In genomic region chr11:98582030-98582388, GRCm38 (mm10) we compare ENCODE assay signal across 19 mouse cellular contexts. TPM values are rescaled to one million over a fixed set of nuclear protein-coding genes. Genes with fewer than 3 reads are reported as not detected.
DNase-seq lines count a peak whose midpoint lies in the region; ATAC-seq and TF ChIP-seq lines count a peak whose summit lies in the region.
"Had no signal": no experiment of that assay in that cellular context is flagged by ENCODE, and none has a peak within 500 bp of the region (broad histone marks: within the 10 kb centered on the region; RNA-seq: fewer than 3 reads in every experiment).

No protein-coding gene starts in this region.

- no peak for TF ChIP-seq CTCF in intestine, postnatal 0 days (IDR thresholded peaks at IDR 0.05; ENCODE audit: low read depth)

- no peak for ATAC-seq in heart, embryonic 13.5 days (ENCODE audit: extremely low read depth, insufficient number of reproducible peaks, low FRiP score, low TSS enrichment)
- no peak for ATAC-seq in intestine, postnatal 0 days

- peak overlapping the region; percentile 94 for H3K4me2 ChIP-seq in heart, embryonic 13.5 days
- no peak overlapping the region for H3K4me2 ChIP-seq in intestine, postnatal 0 days (replicated peaks; ENCODE audit: low read depth)
- H3K4me2 ChIP-seq: embryonic facial prominence, embryonic 15.5 days; midbrain, embryonic 12.5 days had no signal

- H3K4me3 ChIP-seq in heart, embryonic 13.5 days, result peak overlapping the region; percentile 17
- H3K4me3 ChIP-seq in intestine, postnatal 0 days (ENCODE audit: low read depth, low read length), result no peak overlapping the region
- H3K4me3 ChIP-seq: embryonic facial prominence, embryonic 15.5 days; midbrain, embryonic 12.5 days had no signal

- no peak for DNase-seq in heart, adult 8-10 months (ENCODE audit: low spot score)
- DNase-seq in spleen, adult 12 weeks (ENCODE audit: low spot score), result peak; percentile 49
- DNase-seq in spleen, postnatal 36 days (ENCODE audit: low spot score in 2 of 2), result no peak
- DNase-seq in cerebellum, adult 18-20 months, result no peak
- DNase-seq in frontal cortex, postnatal 25 days (ENCODE audit: low spot score in 2 of 2), result no peak
- DNase-seq in testis, postnatal 14 days (ENCODE audit: low spot score), result no peak
- DNase-seq: adrenal gland, postnatal 36 days; heart, postnatal 14 days had no signal

- H3K9ac ChIP-seq in heart, embryonic 13.5 days, result peak overlapping the region; percentile 62
- H3K9ac ChIP-seq in intestine, postnatal 0 days (ENCODE audit: low read depth, low read length), result no peak overlapping the region
- H3K9ac ChIP-seq: embryonic facial prominence, embryonic 15.5 days; midbrain, embryonic 12.5 days had no signal

- H3K27me3 ChIP-seq in heart, embryonic 13.5 days (replicated peaks), result no peaks in the 10 kb centered on the region
- no peaks in the 10 kb centered on the region for H3K27me3 ChIP-seq in intestine, postnatal 0 days (replicated peaks; ENCODE audit: control insufficient read depth, insufficient read depth, low read length)
- H3K27me3 ChIP-seq: embryonic facial prominence, embryonic 15.5 days; midbrain, embryonic 12.5 days had no signal

- H3K27ac ChIP-seq in heart, embryonic 13.5 days (replicated peaks), result peak overlapping the region; percentile 76
- peak overlapping the region; percentile 80; the same call in 1 of the 2 replicates for H3K27ac ChIP-seq in intestine, postnatal 0 days (ENCODE audit: low read depth, low read length)
- H3K27ac ChIP-seq: embryonic facial prominence, embryonic 15.5 days; kidney, postnatal 0 days; midbrain, embryonic 12.5 days had no signal

- WGBS in heart, embryonic 13.5 days, result 70% methylated on average over 8 of the region's 8 CpGs
- 90% methylated on average over 8 of the region's 8 CpGs for WGBS in intestine, postnatal 0 days

- H3K9me3 ChIP-seq in heart, embryonic 13.5 days, result no peaks in the 10 kb centered on the region
- no peaks in the 10 kb centered on the region for H3K9me3 ChIP-seq in intestine, postnatal 0 days (ENCODE audit: control insufficient read depth)
- H3K9me3 ChIP-seq: embryonic facial prominence, embryonic 15.5 days; midbrain, embryonic 12.5 days had no signal

- peaks cover 69% of the 10 kb centered on the region for H3K4me1 ChIP-seq in heart, embryonic 13.5 days
- peaks cover 6% of the 10 kb centered on the region; the same call in 1 of the 2 replicates for H3K4me1 ChIP-seq in intestine, postnatal 0 days (replicated peaks; ENCODE audit: control insufficient read depth, insufficient read depth, low read length)

- peaks cover 41% of the 10 kb centered on the region for H3K36me3 ChIP-seq in heart, embryonic 13.5 days
- peaks cover 23% of the 10 kb centered on the region for H3K36me3 ChIP-seq in intestine, postnatal 0 days (ENCODE audit: control insufficient read depth, insufficient read depth)

RNA-seq across cellular contexts. Expression of gene Ormdl3, which starts 5.2 kb away (rescaled TPM):
- polyA plus RNA-seq in heart, embryonic 13.5 days (2015; fragmentation: Nextera tagmentation; extraction: Ambion mirVana), result 63.4 and 76.8 TPM in 2 replicates
- 10 to 100 TPM; 39.7 to 46.4 (median 43.1) TPM for total RNA-seq in heart, adult 8-10 months (2022)
- polyA plus RNA-seq in intestine, postnatal 0 days (2015; fragmentation: Nextera tagmentation; extraction: Ambion mirVana), result 139 and 150 TPM in 2 replicates

RNA-seq across cellular contexts. Expression of gene Lrrc3c, which starts 16.1 kb away (rescaled TPM):
- polyA plus RNA-seq in heart, embryonic 13.5 days (2015; fragmentation: Nextera tagmentation; extraction: Ambion mirVana), result not detected in 2 replicates
- not detected for total RNA-seq in heart, adult 8-10 months (2022)
- not detected in 2 replicates for polyA plus RNA-seq in intestine, postnatal 0 days (2015; fragmentation: Nextera tagmentation; extraction: Ambion mirVana)
- total RNA-seq: adrenal gland, postnatal 36 days; gastrocnemius, postnatal 4 days; heart, postnatal 14 days; left cerebral cortex, postnatal 25 days had no signal
- polyA plus RNA-seq: C2C12; cortical plate, adult 2 months; embryonic facial prominence, embryonic 15.5 days; kidney, postnatal 0 days; lung, embryonic 16.5 days; midbrain, embryonic 12.5 days; spleen, adult 2 months had no signal

RNA-seq across cellular contexts. Expression of gene Zpbp2, which starts 31.1 kb away (rescaled TPM):
- polyA plus RNA-seq in heart, embryonic 13.5 days (2015; fragmentation: Nextera tagmentation; extraction: Ambion mirVana), result 0.15 and 0.34 TPM in 2 replicates
- total RNA-seq in heart, adult 8-10 months (2022), result not detected
- polyA plus RNA-seq in intestine, postnatal 0 days (2015; fragmentation: Nextera tagmentation; extraction: Ambion mirVana), result 3.2 and 4.0 TPM in 2 replicates
- total RNA-seq: gastrocnemius, postnatal 4 days; heart, postnatal 14 days; left cerebral cortex, postnatal 25 days had no signal
- polyA plus RNA-seq: C2C12; lung, embryonic 16.5 days had no signal

RNA-seq across cellular contexts. Expression of gene Ikzf3, which starts 36.2 kb away (rescaled TPM):
- polyA plus RNA-seq in heart, embryonic 13.5 days (2015; fragmentation: Nextera tagmentation; extraction: Ambion mirVana), result 0.13 TPM in 1 of 2 replicates, not detected in the other
- 1 to 10 TPM in 2 of 4 experiments, under 1 TPM in 2; 0.47 to 1.3 (median 0.86) TPM for total RNA-seq in heart, adult 8-10 months (2022)
- polyA plus RNA-seq in intestine, postnatal 0 days (2015; fragmentation: Nextera tagmentation; extraction: Ambion mirVana), result 0.20 and 0.24 TPM in 2 replicates
- polyA plus RNA-seq: C2C12 had no signal

RNA-seq across cellular contexts. Expression of gene Gm12355, which starts 43.5 kb away (rescaled TPM):
- 0.28 and 0.55 TPM in 2 replicates for polyA plus RNA-seq in heart, embryonic 13.5 days (2015; fragmentation: Nextera tagmentation; extraction: Ambion mirVana)
- 10 to 100 TPM in 1 of 4 experiments, 1 to 10 TPM in 3; 4.8 to 12.3 (median 7.9) TPM for total RNA-seq in heart, adult 8-10 months (2022)
- polyA plus RNA-seq in intestine, postnatal 0 days (2015; fragmentation: Nextera tagmentation; extraction: Ambion mirVana), result 0.56 and 0.58 TPM in 2 replicates
- polyA plus RNA-seq: spleen, adult 2 months had no signal
